Mouse (Mus musculus): ENCODE measurements around the gene Elp4.

Elp4 gene

GRCm38 (mm10) chr2:105669881-105670730 lies 234.3 kb downstream of the Elp4 start:
- no peak for DNase-seq

DNA sequence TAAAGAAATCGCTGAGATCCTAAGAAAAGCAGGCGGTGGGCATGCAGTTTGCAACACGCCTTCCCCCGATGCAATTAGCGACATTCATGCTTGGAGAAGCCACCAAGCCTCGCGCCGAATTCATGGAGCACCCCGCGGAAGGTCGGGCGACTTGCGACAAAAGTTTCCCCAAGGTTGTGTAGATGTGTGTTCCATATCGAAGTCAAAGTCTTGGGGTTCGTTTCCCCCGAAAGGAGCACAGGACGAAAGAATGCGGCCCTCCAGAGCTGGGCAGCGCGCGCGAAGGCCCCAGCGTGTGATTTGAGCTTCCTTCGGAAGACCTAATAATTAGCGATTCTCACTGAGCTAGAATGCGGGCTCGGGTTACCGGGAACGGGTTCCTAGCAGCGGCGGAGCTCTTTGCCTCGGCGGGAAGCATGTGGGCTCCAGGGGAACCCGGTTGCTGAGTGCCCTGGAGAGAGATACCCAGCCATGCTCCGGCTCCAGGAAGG lies 234.9 kb downstream of the Elp4 start:
- no peak for DNase-seq

DNA sequence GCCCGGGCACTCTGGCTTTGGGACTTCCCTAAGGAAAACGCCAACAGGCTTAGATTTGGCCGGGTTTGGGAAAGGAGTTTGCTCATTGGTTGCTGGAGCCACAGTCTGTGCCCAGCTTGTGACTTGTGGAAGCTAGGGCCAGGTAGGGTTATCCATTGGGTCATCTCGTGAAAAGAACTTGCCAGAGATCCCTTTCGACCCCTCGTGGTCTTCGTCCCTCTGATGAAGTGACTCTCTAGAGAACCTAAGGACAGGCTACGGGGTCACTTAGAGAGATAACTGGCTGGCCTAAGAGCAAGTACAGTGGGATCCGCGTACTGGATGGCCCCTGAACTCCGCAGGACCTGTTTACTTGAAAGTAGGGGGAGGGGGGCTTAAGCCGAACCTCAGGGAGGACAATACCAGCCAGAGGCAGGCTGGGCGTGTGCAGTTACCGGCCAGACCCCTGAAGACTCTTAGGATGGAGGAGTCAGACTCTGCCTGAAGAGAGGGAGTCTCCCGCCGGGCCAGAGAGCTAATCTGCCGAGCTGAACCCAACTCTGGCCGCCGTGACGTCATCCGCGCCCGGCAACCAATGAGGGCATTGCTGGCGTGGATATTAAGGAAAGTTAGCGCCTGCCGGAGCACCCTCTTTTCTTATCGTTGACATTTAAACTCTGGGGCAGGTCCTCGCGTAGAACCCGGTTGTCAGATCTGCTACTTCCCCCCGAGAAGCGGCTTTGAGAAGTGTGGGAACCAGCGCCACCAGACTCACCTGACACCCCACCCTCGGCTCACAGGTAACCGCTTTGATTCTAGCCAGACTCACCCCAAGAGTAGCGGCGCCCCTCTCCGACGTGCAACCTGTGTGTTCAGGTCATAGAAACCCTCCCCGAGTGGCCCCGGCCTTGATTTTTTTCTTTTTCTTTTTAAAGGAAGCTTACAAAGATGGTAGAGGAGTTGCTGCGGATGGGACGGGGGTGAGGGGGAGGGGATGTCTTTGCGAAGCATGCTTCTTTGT lies 235.8 kb downstream of the Elp4 start, which contains the start of gene Pax6:
TSS of gene Pax6 (plus strand) at position 630 of the 1,000 bp plus-strand sequence.
- DNase-seq: no peak

- no peak for DNase-seq
These were observed 236.8 kb downstream of the Elp4 start for GRCm38 (mm10) chr2:105667626-105667950.

GRCm38 (mm10) chr2:105666763-105667625 lies 237.4 kb downstream of the Elp4 start:
- no peak for DNase-seq

GRCm38 (mm10) chr2:105666331-105666730 lies 238.0 kb downstream of the Elp4 start:
- no peak for DNase-seq

DNA sequence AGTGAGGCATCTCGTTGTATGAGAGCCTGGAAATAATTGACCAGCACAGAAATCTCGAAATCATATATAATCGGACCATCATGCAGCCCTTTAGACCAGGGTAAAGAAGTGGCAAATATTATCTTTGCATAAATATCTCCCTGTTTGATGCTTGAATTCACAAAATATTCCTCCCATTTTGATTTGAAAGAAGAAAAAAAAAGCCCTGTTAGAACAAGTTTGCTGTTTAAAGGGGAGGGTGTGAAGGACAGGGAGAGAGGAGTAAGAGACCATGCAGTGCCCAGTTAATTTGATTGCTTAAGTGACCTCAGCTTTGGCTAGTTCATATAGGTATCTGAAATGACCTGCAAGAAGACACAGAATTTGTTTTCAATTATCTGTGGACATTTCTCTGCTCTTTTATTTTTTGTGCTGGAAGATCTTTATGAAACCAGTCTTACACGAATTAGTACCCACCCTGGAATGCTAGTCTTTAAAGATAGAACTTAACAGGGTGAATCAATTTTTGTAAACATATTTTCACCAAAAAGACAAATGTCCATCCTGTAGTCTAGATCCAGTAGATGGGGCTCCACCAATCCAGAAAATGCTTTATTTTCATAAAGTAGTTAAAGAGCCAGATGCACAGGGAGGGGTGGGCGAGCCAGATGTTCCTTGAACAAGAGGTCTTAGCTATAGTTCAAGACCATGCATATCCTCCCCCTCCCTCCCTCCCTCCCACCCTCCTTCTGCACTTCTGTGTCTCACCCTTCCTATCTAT lies 238.7 kb downstream of the Elp4 start:
- DNase-seq: no peak

- no peak for DNase-seq
These were observed 239.4 kb downstream of the Elp4 start for GRCm38 (mm10) chr2:105664996-105665395.

DNA sequence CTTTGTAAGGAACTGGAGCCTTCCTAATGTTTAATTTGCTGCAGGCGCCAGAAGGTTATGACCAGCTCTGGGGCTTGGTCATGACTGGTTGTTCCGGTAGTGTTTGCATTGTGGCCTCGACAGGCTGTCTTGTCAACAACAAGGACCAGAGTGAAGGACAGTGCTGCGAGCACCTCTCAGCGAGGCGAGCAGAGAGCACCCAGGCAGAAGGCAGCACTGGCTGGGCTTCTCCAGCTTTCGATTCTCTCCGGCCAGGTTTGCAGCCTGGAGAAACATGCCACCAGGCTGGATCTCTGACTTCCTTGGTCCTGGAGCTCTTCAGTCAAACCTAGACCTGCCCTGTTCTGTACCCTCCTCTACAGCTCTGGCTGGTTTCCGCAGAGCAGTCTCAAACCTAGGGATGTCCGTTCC lies 241.3 kb downstream of the Elp4 start:
- no peak for DNase-seq

DNA sequence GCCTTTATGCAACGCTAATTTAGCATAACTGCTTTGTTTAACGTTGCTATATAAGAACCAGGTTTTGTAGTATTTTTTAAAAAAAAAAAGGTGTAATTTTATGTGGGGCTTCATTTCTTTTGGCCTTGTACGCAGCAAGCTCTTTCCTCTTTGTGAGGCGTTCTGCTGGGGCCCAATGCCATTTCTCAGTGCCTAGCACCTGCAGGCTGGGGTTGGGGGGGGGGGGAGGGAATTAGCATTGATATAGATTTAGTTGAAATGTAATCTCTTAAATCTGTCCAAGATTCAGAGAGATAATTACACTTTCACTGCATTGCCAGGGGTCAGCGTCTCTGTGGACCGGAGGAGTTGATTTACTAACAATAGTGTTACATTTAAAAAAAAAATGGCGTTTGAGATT lies 241.8 kb downstream of the Elp4 start:
- DNase-seq: no peak

DNA sequence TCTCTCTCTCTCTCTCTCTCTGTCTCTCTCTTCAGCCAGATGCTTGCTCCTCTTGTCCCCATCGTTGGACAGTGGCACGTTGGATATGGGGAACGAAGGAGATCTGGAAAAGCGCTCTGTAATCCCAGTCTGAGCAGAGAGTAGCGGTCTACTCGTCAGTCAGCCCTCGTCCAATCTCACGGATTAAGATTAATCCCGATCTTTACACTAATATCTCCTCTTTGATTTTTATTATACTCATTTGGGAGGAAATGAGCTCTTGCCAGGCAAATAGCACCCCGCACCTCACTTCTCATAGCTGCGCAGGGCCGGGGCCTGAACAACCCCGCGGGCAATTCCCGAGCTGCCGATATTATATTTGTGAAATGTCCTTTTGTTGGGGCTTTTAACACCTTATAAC lies 242.2 kb downstream of the Elp4 start:
- no peak for DNase-seq

- DNase-seq: no peak
These were observed 242.7 kb downstream of the Elp4 start for GRCm38 (mm10) chr2:105661623-105662066.

GRCm38 (mm10) chr2:105660874-105661622 lies 243.3 kb downstream of the Elp4 start:
- DNase-seq: no peak

GRCm38 (mm10) chr2:105659926-105660873 lies 244.2 kb downstream of the Elp4 start:
- no peak for DNase-seq

GRCm38 (mm10) chr2:105659350-105659749 lies 245.0 kb downstream of the Elp4 start:
- no peak for DNase-seq

DNA sequence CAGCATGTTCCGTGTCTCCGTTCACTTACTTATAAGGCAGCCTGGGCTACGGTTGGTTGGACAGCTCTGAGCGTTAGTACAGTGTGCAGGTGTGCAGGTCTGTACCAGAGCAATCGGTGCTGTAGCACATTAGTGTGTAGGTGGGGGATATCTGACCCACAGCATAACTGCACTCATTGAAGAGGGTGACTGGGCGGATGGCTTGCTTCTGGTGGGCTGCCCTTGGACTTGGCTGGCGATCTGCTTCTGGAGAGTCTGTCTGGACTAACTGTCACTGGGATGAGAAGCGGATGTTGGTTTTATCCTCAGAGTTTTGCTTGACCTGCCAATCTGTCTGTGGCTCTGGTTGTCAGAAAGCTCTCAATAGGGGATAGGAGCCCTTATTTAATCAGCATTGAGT lies 247.9 kb downstream of the Elp4 start:
- DNase-seq: no peak

Measured in kidney, postnatal 14 days (tissue).